Mouse (Mus musculus) bone marrow, adult 2 months (tissue): Measurements from ENCODE around the gene Lrrc8d.

Experiments
- CTCF ChIP-seq: fragments of 200-500 bp; IDR thresholded peaks from 2 replicates; pipeline ENCODE4 v1.5.1; 2011; ENCODE audit warnings: low read length, control low read depth; ENCODE audit not compliant: control insufficient read depth, insufficient read depth
- POLR2A ChIP-seq: fragments of 200-500 bp; IDR thresholded peaks from 2 replicates; pipeline ENCODE4 v1.6.1; 2011; ENCODE audit warnings: low read depth, mild to moderate bottlenecking, control low read depth, low read length, borderline replicate concordance; ENCODE audit not compliant: control insufficient read depth

GRCm38 (mm10) chr5:105742641-105743040 is 42.9 kb downstream of the Lrrc8d start:
- no peak for TF ChIP-seq CTCF
- no peak for TF ChIP-seq POLR2A
